Mouse (Mus musculus) erythroblast, adult 5-6 weeks (primary cell): ENCODE data around the gene Zscan4d. TPM values are rescaled to one million over a fixed set of nuclear protein-coding genes. Genes with fewer than 3 reads are reported as not detected.
"Not testable (repeated sequence)": the region's sequence is repeated elsewhere in the genome, so short reads cannot be mapped to it uniquely, and the experiment has no call there.

Experiments
- ATAC-seq: replicated peaks from 2 replicates; pipeline ENCODE4 v1.8.0; 2016; ENCODE audit warnings: moderate number of reproducible peaks, mild to moderate bottlenecking, moderate TSS enrichment, inconsistent platforms; ENCODE audit not compliant: poor library complexity, low FRiP score, severe bottlenecking
- total RNA-seq, 2 experiments: library from RNA; stranded (forward) in 1 of 2; stranded (reverse) in 1 of 2; fragments of 150-400 nt in 1 of 2; fragments of 200-764, 138-1000 nt in 1 of 2; gene quantifications; 2 replicates each; pipeline versions ENCODE4 v1.2.3 to v1.2.4; 2015 to 2017; ENCODE audit warnings: low replicate concordance in 2 of 2

Zscan4d gene
- total RNA-seq (2015; ENCODE audit: low replicate concordance) (not detected in 2 replicates), total RNA-seq (2017; ENCODE audit: low replicate concordance) (not detected in 2 replicates)

GRCm38 (mm10) chr7:11166059-11166458 is at the start of gene Zscan4d:
Zscan4d (minus strand) TSS chr7:11166159.
- ATAC-seq, result not testable (repeated sequence)

GRCm38 (mm10) chr7:11158036-11158435 is 7.9 kb downstream of the Zscan4d start:
- ATAC-seq, result not testable (repeated sequence)

Other genes with a start within 250 kb of the Zscan4d start
- not detected in 2 replicates for gene Zscan4c, start 160.4 kb downstream of the Zscan4d start, total RNA-seq (2015; ENCODE audit: low replicate concordance)
- not detected in 2 replicates for gene Zscan4c, start 160.4 kb downstream of the Zscan4d start, total RNA-seq (2017; ENCODE audit: low replicate concordance)
- not detected in 2 replicates for gene Zscan4-ps1, start 96.5 kb downstream of the Zscan4d start, total RNA-seq (2015; ENCODE audit: low replicate concordance)
- not detected in 2 replicates for gene Zscan4-ps1, start 96.5 kb downstream of the Zscan4d start, total RNA-seq (2017; ENCODE audit: low replicate concordance)
- gene Zscan4e, start 144.5 kb upstream of the Zscan4d start, total RNA-seq (2015; ENCODE audit: low replicate concordance), result not detected in 2 replicates
- gene Zscan4e, start 144.5 kb upstream of the Zscan4d start, total RNA-seq (2017; ENCODE audit: low replicate concordance), result not detected in 2 replicates
- gene Zscan4f, start 231.8 kb upstream of the Zscan4d start, total RNA-seq (2015; ENCODE audit: low replicate concordance), result not detected in 2 replicates
- gene Zscan4f, start 231.8 kb upstream of the Zscan4d start, total RNA-seq (2017; ENCODE audit: low replicate concordance), result not detected in 2 replicates